Mouse (Mus musculus): Measurements from ENCODE around the gene Ccdc159.
A peak's percentile ranks its signal among the peaks of the same experiment; 100 is the strongest.

DNA sequence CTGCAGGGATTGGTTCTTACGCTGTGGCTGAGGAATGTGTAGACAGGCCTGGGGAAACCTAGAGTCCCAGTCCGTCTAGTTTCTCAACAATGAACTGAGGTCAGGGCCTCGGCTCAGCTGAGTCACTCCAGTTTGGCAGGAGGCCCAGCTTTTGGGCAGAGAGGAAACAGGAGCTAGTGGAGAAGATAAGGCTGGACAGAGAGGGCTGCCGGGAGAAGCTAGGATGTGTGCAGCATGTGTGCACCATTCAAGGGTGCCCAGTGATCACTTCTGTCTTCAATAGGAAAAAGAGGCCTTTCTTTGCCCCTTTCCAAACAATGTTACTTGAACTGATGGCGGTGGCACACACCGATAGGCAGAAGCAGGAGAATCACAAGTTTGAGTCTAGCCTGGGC is 3.2 kb upstream of the Ccdc159 start:
- TF ChIP-seq EP300 (IDR thresholded peaks at IDR 0.05) (peak; percentile 97), CTCF (IDR thresholded peaks at IDR 0.05) (no peak)

Data from lung, postnatal 0 days (tissue).